Mouse (Mus musculus) forebrain, postnatal 0 days (tissue): ENCODE results near the gene Mllt3. TPM values are rescaled to one million over a fixed set of nuclear protein-coding genes. Genes with fewer than 3 reads are reported as not detected.

Experiments used
- ATAC-seq: fragments of 200-750 bp; cut with Nextera tagmentation; 2 replicates; pipeline ENCODE4 v1.8.0; 2017; ENCODE audit warnings: mild to moderate bottlenecking, moderate library complexity
- DNase-seq: peaks from one replicate; pipeline ENCODE4 v3.0.0-alpha.2; 2015
- H3K27ac ChIP-seq: fragments of 300-500 bp; sonication (generic); 2 replicates; pipeline ENCODE4 v1.5.1; 2014; ENCODE audit warnings: low read depth, mild to moderate bottlenecking, antibody characterized with exemption, low read length, moderate library complexity, mixed read lengths
- H3K27me3 ChIP-seq: fragments of 300-500 bp; sonication (generic); 2 replicates; pipeline ENCODE4 v1.6.1; 2014; ENCODE audit warnings: mild to moderate bottlenecking, low read length, mixed read lengths; ENCODE audit not compliant: insufficient read depth
- H3K36me3 ChIP-seq: fragments of 300-500 bp; sonication (generic); 2 replicates; pipeline ENCODE4 v1.6.1; 2014; ENCODE audit warnings: mild to moderate bottlenecking, moderate library complexity; ENCODE audit not compliant: insufficient read depth
- H3K4me1 ChIP-seq: fragments of 300-500 bp; sonication (generic); 2 replicates; pipeline ENCODE4 v1.6.1; 2014; ENCODE audit warnings: antibody characterized with exemption; ENCODE audit not compliant: insufficient read depth
- H3K4me2 ChIP-seq: fragments of 300-500 bp; sonication (generic); 2 replicates; pipeline ENCODE4 v1.6.1; 2014; ENCODE audit warnings: low read depth, mild to moderate bottlenecking, moderate library complexity
- H3K4me3 ChIP-seq: fragments of 300-500 bp; sonication (generic); 2 replicates; pipeline ENCODE4 v1.5.1; 2014; ENCODE audit warnings: low read depth, low read length, mixed read lengths
- H3K9ac ChIP-seq: fragments of 300-500 bp; sonication (generic); 2 replicates; pipeline ENCODE4 v1.6.1; 2014; ENCODE audit warnings: mild to moderate bottlenecking
- H3K9me3 ChIP-seq: fragments of 300-500 bp; sonication (generic); 2 replicates; pipeline ENCODE4 v1.6.1; 2016; ENCODE audit warnings: low read length
- CTCF ChIP-seq: sonication (generic); IDR thresholded peaks from 2 replicates; pipeline ENCODE4 v1.5.1; 2016; ENCODE audit warnings: antibody characterized with exemption, control low read depth, low read depth
- WGBS: fragments of 180-500 bp; shearing (Covaris S2); extraction: QIAGEN DNeasy Blood & Tissue Kit; methylation state at CpG from one replicate; pipeline ENCODE4 v1.1.7; 2014; 5-methylcytosine and 5-hydroxymethylcytosine counted together
- polyA plus RNA-seq: library from polyadenylated mRNA; unstranded; fragments of >200 nt; fragmentation: Nextera tagmentation; extraction: Ambion mirVana; gene quantifications from 2 replicates; pipeline ENCODE4 v1.2.1, GENCODE M21; 2015
- total RNA-seq: library from RNA; depleted of rRNA; stranded (reverse); fragments of >200 nt; gene quantifications from 2 replicates; pipeline ENCODE4 v1.2.3, GENCODE M21; 2014

Gene Mllt3
- total and polyA plus RNA-seq, 2 experiments from 2014 or later, result 41.0 to 75.2 TPM

GRCm38 (mm10) chr4:88015765-88016164, 17.4 kb downstream of the Mllt3 start:
- 87% methylated on average over 5 of the region's 5 CpGs for WGBS
- H3K4me1 ChIP-seq, result peaks cover 9% of the 10 kb centered on the region; the same call in 1 of the 2 replicates

GRCm38 (mm10) chr4:88015261-88015660, 17.9 kb downstream of the Mllt3 start:
- Histone ChIP-seq H3K4me2 (no peak overlapping the region), H3K27ac (no peak overlapping the region), H3K27me3 (no peaks in the 10 kb centered on the region), H3K9ac (no peak overlapping the region), H3K36me3 (peaks cover 7% of the 10 kb centered on the region), H3K4me3 (no peak overlapping the region), H3K4me1 (peaks cover 9% of the 10 kb centered on the region; the same call in 1 of the 2 replicates), H3K9me3 (no peaks in the 10 kb centered on the region)
- no peak for TF ChIP-seq CTCF
- ATAC-seq, result no peak
- no peak for DNase-seq
- 64% methylated on average over 7 of the region's 7 CpGs for WGBS

More at GRCm38 (mm10) chr4:88015765-88016164, 17.4 kb downstream of the Mllt3 start:
- DNase-seq (no peak), ATAC-seq (no peak)
- no peak overlapping the region for H3K4me3 ChIP-seq
- H3K27ac ChIP-seq, result no peak overlapping the region
- H3K4me2 ChIP-seq, result no peak overlapping the region
- no peak overlapping the region for H3K9ac ChIP-seq
- H3K36me3 ChIP-seq, result peaks cover 7% of the 10 kb centered on the region
- H3K27me3 ChIP-seq, result no peaks in the 10 kb centered on the region
- no peaks in the 10 kb centered on the region for H3K9me3 ChIP-seq
- TF ChIP-seq CTCF, result no peak

GRCm38 (mm10) chr4:88012774-88013173, 20.4 kb downstream of the Mllt3 start:
- peak; percentile 12; the same call in 1 of the 2 replicates for ATAC-seq
- Histone ChIP-seq H3K4me1 (peaks cover 11% of the 10 kb centered on the region), H3K36me3 (peaks cover 10% of the 10 kb centered on the region; the same call in 1 of the 2 replicates), H3K9me3 (no peaks in the 10 kb centered on the region), H3K27ac (no peak overlapping the region), H3K4me3 (no peak overlapping the region), H3K4me2 (no peak overlapping the region), H3K27me3 (no peaks in the 10 kb centered on the region), H3K9ac (no peak overlapping the region)
- no peak for TF ChIP-seq CTCF
- DNase-seq, result no peak
- WGBS, result 22% methylated on average over 4 of the region's 4 CpGs

GRCm38 (mm10) chr4:88011870-88012572, 21.1 kb downstream of the Mllt3 start:
- no peaks in the 10 kb centered on the region for H3K27me3 ChIP-seq
- H3K9me3 ChIP-seq, result no peaks in the 10 kb centered on the region
- no peak overlapping the region for H3K27ac ChIP-seq
- no peak overlapping the region for H3K4me2 ChIP-seq
- peaks cover 6% of the 10 kb centered on the region for H3K4me1 ChIP-seq
- 45% methylated on average over 4 of the region's 4 CpGs for WGBS
- TF ChIP-seq CTCF, result no peak
- ATAC-seq (no peak), DNase-seq (no peak)
- H3K4me3 ChIP-seq, result no peak overlapping the region
- H3K36me3 ChIP-seq, result peaks cover 10% of the 10 kb centered on the region; the same call in 1 of the 2 replicates
- no peak overlapping the region for H3K9ac ChIP-seq

GRCm38 (mm10) chr4:88010441-88010840, 22.7 kb downstream of the Mllt3 start:
- peaks cover 6% of the 10 kb centered on the region for H3K4me1 ChIP-seq
- DNase-seq, result no peak
- H3K36me3 ChIP-seq, result peaks cover 10% of the 10 kb centered on the region; the same call in 1 of the 2 replicates
- no peaks in the 10 kb centered on the region for H3K27me3 ChIP-seq
- H3K27ac ChIP-seq, result no peak overlapping the region
- H3K4me3 ChIP-seq, result no peak overlapping the region
- ATAC-seq, result no peak
- H3K9ac ChIP-seq, result no peak overlapping the region
- no peak overlapping the region for H3K4me2 ChIP-seq
- WGBS, result 86% methylated on average over 5 of the region's 5 CpGs
- H3K9me3 ChIP-seq, result no peaks in the 10 kb centered on the region
- no peak for TF ChIP-seq CTCF

GRCm38 (mm10) chr4:88005801-88006200, 27.4 kb downstream of the Mllt3 start:
- TF ChIP-seq CTCF, result no peak
- DNase-seq (no peak), ATAC-seq (no peak)
- Histone ChIP-seq H3K9ac (no peak overlapping the region), H3K36me3 (0 out of 2 replicates have a peak, but pooled peaks cover 3% of the 10 kb centered on the region), H3K27ac (no peak overlapping the region), H3K27me3 (no peaks in the 10 kb centered on the region), H3K9me3 (no peaks in the 10 kb centered on the region), H3K4me2 (no peak overlapping the region), H3K4me1 (peaks cover 3% of the 10 kb centered on the region; the same call in 1 of the 2 replicates), H3K4me3 (no peak overlapping the region)
- WGBS, result 82% methylated on average over 3 of the region's 3 CpGs

GRCm38 (mm10) chr4:88003159-88003948, 29.8 kb downstream of the Mllt3 start:
- WGBS, result 83% methylated on average over 9 of the region's 9 CpGs
- Histone ChIP-seq H3K4me1 (peaks cover 3% of the 10 kb centered on the region; the same call in 1 of the 2 replicates), H3K27ac (no peak overlapping the region), H3K4me3 (no peak overlapping the region), H3K4me2 (no peak overlapping the region), H3K9ac (no peak overlapping the region), H3K27me3 (no peaks in the 10 kb centered on the region), H3K36me3 (0 out of 2 replicates have a peak, but pooled peaks cover 1% of the 10 kb centered on the region), H3K9me3 (no peaks in the 10 kb centered on the region)
- TF ChIP-seq CTCF, result no peak
- ATAC-seq (no peak), DNase-seq (no peak)
